Mouse (Mus musculus) cerebellum, adult 2 months (tissue): ENCODE data around the gene Gapt.

Experiments used
- CTCF ChIP-seq: fragments of 200-500 bp; IDR thresholded peaks from 2 replicates; pipeline ENCODE4 v1.5.1; 2011; ENCODE audit warnings: low read depth, mild to moderate bottlenecking, control low read depth, low read length, moderate library complexity, borderline replicate concordance; ENCODE audit not compliant: insufficient read depth
- POLR2A ChIP-seq: fragments of 200-500 bp; IDR thresholded peaks from 2 replicates; pipeline ENCODE4 v1.6.1; 2011; ENCODE audit warnings: low read length, control low read depth, borderline replicate concordance; ENCODE audit not compliant: insufficient read depth

DNA sequence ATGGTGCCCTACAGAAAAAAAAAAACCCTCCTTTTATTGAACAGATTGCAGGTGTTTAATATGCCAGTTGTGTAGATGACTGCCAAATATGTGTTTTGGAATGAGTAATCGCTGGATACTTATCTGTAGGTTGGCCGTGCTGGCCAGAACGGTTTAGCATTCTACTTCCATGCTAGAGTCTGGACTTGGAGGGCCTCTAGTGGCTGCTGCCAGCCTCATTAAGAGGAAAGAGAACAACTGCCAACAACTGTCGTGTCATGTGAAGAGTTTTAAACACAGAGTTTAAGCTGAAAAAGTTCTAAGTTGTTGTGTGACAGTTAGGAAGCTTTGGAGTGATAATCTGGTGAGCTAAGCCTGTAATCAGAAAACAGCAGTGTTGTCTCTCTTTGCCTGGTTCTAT is 38.3 kb downstream of the Gapt start:
- TF ChIP-seq CTCF, result peak; percentile 32; the same call in 1 of the 2 replicates
- TF ChIP-seq POLR2A, result no peak
